Mouse (Mus musculus) lung, postnatal 0 days (tissue): ENCODE results near the gene Dnajb13.

ENCODE experiments used
- CTCF ChIP-seq: IDR thresholded peaks from 2 replicates; pipeline ENCODE4 v1.5.1; 2016; ENCODE audit warnings: antibody characterized with exemption, mild to moderate bottlenecking
- EP300 ChIP-seq: IDR thresholded peaks from 2 replicates; pipeline ENCODE4 v1.6.1; 2016; ENCODE audit warnings: antibody characterized with exemption, mild to moderate bottlenecking, control low read depth

DNA sequence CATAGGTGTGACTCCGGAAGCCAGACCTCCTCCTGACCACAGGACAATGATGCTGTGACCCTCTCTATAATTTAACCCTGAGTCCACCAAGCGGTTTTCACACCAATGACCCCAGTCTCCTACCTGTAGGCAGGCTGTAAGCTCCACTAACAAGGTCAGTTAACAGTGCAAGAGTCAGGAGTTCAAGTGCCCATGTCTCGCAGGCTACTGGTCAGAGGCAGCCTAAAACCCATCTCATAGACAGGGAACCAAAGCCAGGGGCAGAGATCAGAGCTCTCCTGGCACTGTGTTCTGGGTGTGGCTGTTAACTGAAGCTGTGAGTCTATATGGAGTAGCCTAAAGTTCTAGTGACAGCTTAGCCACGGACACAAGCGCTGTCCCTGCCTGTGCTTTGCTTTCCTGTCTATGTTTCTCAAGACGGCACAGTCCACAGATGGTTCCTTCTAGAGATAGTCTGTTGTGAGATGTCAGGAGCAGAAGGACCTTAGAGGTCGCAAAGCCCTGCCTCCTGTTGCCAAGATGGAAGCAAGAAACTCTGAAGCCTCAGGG lies 12.3 kb downstream of the Dnajb13 start:
- TF ChIP-seq CTCF (no peak), EP300 (no peak)
